Mouse (Mus musculus) ovary, adult 2 months (tissue): ENCODE measurements around the gene Pklr. TPM values are rescaled to one million over a fixed set of nuclear protein-coding genes. Genes with fewer than 3 reads are reported as not detected.

Source experiments
- polyA plus RNA-seq: library from polyadenylated mRNA; depleted of rRNA; stranded (reverse); fragments of >200 nt; gene quantifications from 2 replicates; pipeline ENCODE4 v1.2.3, GENCODE M21; 2012; rRNA removed

Gene Pklr
- 2.0 and 8.7 TPM in 2 replicates for polyA plus RNA-seq

GRCm38 (mm10) chr3:89135958-89136357 lies at the start of gene Pklr:
Gene Pklr, plus strand, starts transcription at chr3:89136142.

GRCm38 (mm10) chr3:89093175-89093574 lies 42.8 kb upstream of the Pklr start, which contains the start of gene Rusc1:
Gene Rusc1, minus strand, starts transcription at chr3:89093311.

GRCm38 (mm10) chr3:89100811-89101210 lies 35.1 kb upstream of the Pklr start, which contains the start of gene Gm43738:
Gene Gm43738, minus strand, starts transcription at chr3:89101099.

GRCm38 (mm10) chr3:89101812-89102494 lies 34.0 kb upstream of the Pklr start, which contains the start of gene Fdps:
Gene Fdps, minus strand, starts transcription at chr3:89101959.

GRCm38 (mm10) chr3:89159616-89160344 lies 23.8 kb downstream of the Pklr start, which contains the start of gene Hcn3:
Gene Hcn3, minus strand, starts transcription at chr3:89160196.

GRCm38 (mm10) chr3:89164506-89165267 lies 28.7 kb downstream of the Pklr start, which contains the start of gene Clk2:
Gene Clk2, plus strand, starts transcription at chr3:89164795.

GRCm38 (mm10) chr3:89177242-89178106 lies 41.5 kb downstream of the Pklr start, which contains the start of gene Scamp3:
Gene Scamp3, plus strand, starts transcription at chr3:89177473.

GRCm38 (mm10) chr3:89183058-89183958 lies 47.4 kb downstream of the Pklr start, which contains the start of gene Fam189b:
Gene Fam189b, plus strand, starts transcription at chr3:89183143.

Other genes starting within 250 kb of the Pklr start
- 45.9 and 55.4 TPM in 2 replicates for gene Msto1, start 222.1 kb upstream of the Pklr start, polyA plus RNA-seq
- 8.8 and 10.1 TPM in 2 replicates for gene Ash1l, start 185.5 kb upstream of the Pklr start, polyA plus RNA-seq
- 36.9 and 38.6 TPM in 2 replicates for gene Dap3, start 185.0 kb upstream of the Pklr start, polyA plus RNA-seq
- gene Rusc1, start 42.8 kb upstream of the Pklr start, polyA plus RNA-seq: 36.2 and 37.3 TPM in 2 replicates
- gene Gm43738, start 35.0 kb upstream of the Pklr start, polyA plus RNA-seq: not detected in 2 replicates
- gene Fdps, start 34.2 kb upstream of the Pklr start, polyA plus RNA-seq: 139 and 176 TPM in 2 replicates
- 9.1 and 13.9 TPM in 2 replicates for gene Hcn3, start 24.1 kb downstream of the Pklr start, polyA plus RNA-seq
- gene Clk2, start 28.7 kb downstream of the Pklr start, polyA plus RNA-seq: 89.7 and 99.3 TPM in 2 replicates
- 154 and 183 TPM in 2 replicates for gene Scamp3, start 41.3 kb downstream of the Pklr start, polyA plus RNA-seq
- gene Fam189b, start 47.0 kb downstream of the Pklr start, polyA plus RNA-seq: 63.7 and 65.9 TPM in 2 replicates
- 61.5 and 89.3 TPM in 2 replicates for gene Gba, start 66.8 kb downstream of the Pklr start, polyA plus RNA-seq
- 59.8 and 60.5 TPM in 2 replicates for gene Thbs3, start 79.0 kb downstream of the Pklr start, polyA plus RNA-seq
- 229 and 256 TPM in 2 replicates for gene Mtx1, start 90.9 kb downstream of the Pklr start, polyA plus RNA-seq
- 16.1 and 33.4 TPM in 2 replicates for gene Muc1, start 92.9 kb downstream of the Pklr start, polyA plus RNA-seq
- gene Krtcap2, start 109.8 kb downstream of the Pklr start, polyA plus RNA-seq: 267 and 351 TPM in 2 replicates
- 16.5 and 20.5 TPM in 2 replicates for gene Trim46, start 110.2 kb downstream of the Pklr start, polyA plus RNA-seq
- gene Dpm3, start 123.2 kb downstream of the Pklr start, polyA plus RNA-seq: 503 and 662 TPM in 2 replicates
- gene Slc50a1, start 134.4 kb downstream of the Pklr start, polyA plus RNA-seq: 203 and 215 TPM in 2 replicates
- 43.0 and 48.2 TPM in 2 replicates for gene Efna1, start 145.0 kb downstream of the Pklr start, polyA plus RNA-seq
- gene Efna3, start 186.8 kb downstream of the Pklr start, polyA plus RNA-seq: 1.9 and 5.0 TPM in 2 replicates
- 36.4 and 44.7 TPM in 2 replicates for gene Efna4, start 201.9 kb downstream of the Pklr start, polyA plus RNA-seq
- 179 and 187 TPM in 2 replicates for gene Adam15, start 213.9 kb downstream of the Pklr start, polyA plus RNA-seq
- gene Dcst2, start 225.8 kb downstream of the Pklr start, polyA plus RNA-seq: 0.23 and 0.62 TPM in 2 replicates
- gene Dcst1, start 229.1 kb downstream of the Pklr start, polyA plus RNA-seq: 0.30 and 0.32 TPM in 2 replicates